Mouse (Mus musculus) olfactory bulb, adult 2 months (tissue): ENCODE data around the gene Rasgrp3. TPM values are rescaled to one million over a fixed set of nuclear protein-coding genes. Genes with fewer than 3 reads are reported as not detected.

Experiments used
- H3K27ac ChIP-seq: fragments of 200-500 bp; 2 replicates; pipeline ENCODE4 v1.5.1; 2012; ENCODE audit warnings: low read depth, low read length; ENCODE audit not compliant: insufficient read depth
- H3K4me1 ChIP-seq: fragments of 200-500 bp; 2 replicates; pipeline ENCODE4 v1.6.1; 2012; ENCODE audit warnings: low read length; ENCODE audit not compliant: control insufficient read depth, insufficient read depth
- H3K4me3 ChIP-seq: fragments of 200-500 bp; 2 replicates; pipeline ENCODE4 v1.5.1; 2012; ENCODE audit warnings: mild to moderate bottlenecking, low read depth, low read length, moderate library complexity; ENCODE audit not compliant: insufficient read depth
- CTCF ChIP-seq: fragments of 200-500 bp; IDR thresholded peaks from 2 replicates; pipeline ENCODE4 v1.5.1; 2012; ENCODE audit warnings: low read depth, mild to moderate bottlenecking, low read length, moderate library complexity; ENCODE audit not compliant: insufficient read depth
- POLR2A ChIP-seq: fragments of 200-500 bp; IDR thresholded peaks from 2 replicates; pipeline ENCODE4 v1.6.1; 2012; ENCODE audit warnings: mild to moderate bottlenecking, low read depth, low read length, moderate library complexity; ENCODE audit not compliant: insufficient read depth
- WGBS: fragments of 180-500 bp; shearing (Covaris S2); methylation state at CpG from one replicate; pipeline ENCODE4 v1.1.7; 2018; 5-methylcytosine and 5-hydroxymethylcytosine counted together
- polyA plus RNA-seq: library from polyadenylated mRNA; stranded (reverse); fragments of >200 nt; gene quantifications from 2 replicates; pipeline ENCODE4 v1.2.4, GENCODE M21; 2012; ENCODE audit warnings: low replicate concordance; ENCODE audit not compliant: missing spikeins, insufficient read depth, insufficient read length

Rasgrp3 gene
- polyA plus RNA-seq, 1 experiment: not detected

- no peaks in the 10 kb centered on the region for H3K4me1 ChIP-seq
- H3K4me3 ChIP-seq: no peak overlapping the region
- 77% methylated on average over 3 of the region's 3 CpGs for WGBS
- TF ChIP-seq POLR2A (no peak), CTCF (no peak)
- no peak overlapping the region for H3K27ac ChIP-seq
Measured at GRCm38 (mm10) chr17:75477655-75478054, 42.0 kb downstream of the Rasgrp3 start.

GRCm38 (mm10) chr17:75478836-75479235, 43.1 kb downstream of the Rasgrp3 start:
- H3K4me1 ChIP-seq: no peaks in the 10 kb centered on the region
- TF ChIP-seq CTCF (no peak), POLR2A (no peak)
- H3K4me3 ChIP-seq: no peak overlapping the region
- 71% methylated on average over 1 of the region's 1 CpGs for WGBS
- no peak overlapping the region for H3K27ac ChIP-seq

- TF ChIP-seq POLR2A (no peak), CTCF (no peak)
- Histone ChIP-seq H3K4me3 (no peak overlapping the region), H3K4me1 (no peaks in the 10 kb centered on the region), H3K27ac (no peak overlapping the region)
- 96% methylated on average over 2 of the region's 2 CpGs for WGBS
Measured at GRCm38 (mm10) chr17:75479663-75480062, 44.0 kb downstream of the Rasgrp3 start.

GRCm38 (mm10) chr17:75480379-75480778, 44.7 kb downstream of the Rasgrp3 start:
- Histone ChIP-seq H3K4me3 (no peak overlapping the region), H3K4me1 (no peaks in the 10 kb centered on the region), H3K27ac (no peak overlapping the region)
- TF ChIP-seq POLR2A (no peak), CTCF (no peak)
- WGBS: 75% methylated on average over 3 of the region's 3 CpGs

- no peak overlapping the region for H3K4me3 ChIP-seq
- H3K27ac ChIP-seq: no peak overlapping the region
- no peak for TF ChIP-seq CTCF
- TF ChIP-seq POLR2A: no peak
- no peaks in the 10 kb centered on the region for H3K4me1 ChIP-seq
- 66% methylated on average over 3 of the region's 3 CpGs for WGBS
Measured at GRCm38 (mm10) chr17:75486205-75486604, 50.5 kb downstream of the Rasgrp3 start.

- Histone ChIP-seq H3K4me3 (no peak overlapping the region), H3K4me1 (no peaks in the 10 kb centered on the region), H3K27ac (no peak overlapping the region)
- TF ChIP-seq CTCF (no peak), POLR2A (no peak)
- 79% methylated on average over 4 of the region's 4 CpGs for WGBS
Measured at GRCm38 (mm10) chr17:75495213-75495612, 59.5 kb downstream of the Rasgrp3 start.

GRCm38 (mm10) chr17:75498241-75498651, 62.5 kb downstream of the Rasgrp3 start:
- 46% methylated on average over 6 of the region's 6 CpGs for WGBS
- no peak overlapping the region for H3K4me3 ChIP-seq
- TF ChIP-seq CTCF: no peak
- no peak for TF ChIP-seq POLR2A
- H3K4me1 ChIP-seq: no peaks in the 10 kb centered on the region
- no peak overlapping the region for H3K27ac ChIP-seq

GRCm38 (mm10) chr17:75503031-75503430, 67.3 kb downstream of the Rasgrp3 start:
- Histone ChIP-seq H3K27ac (no peak overlapping the region), H3K4me3 (no peak overlapping the region), H3K4me1 (no peaks in the 10 kb centered on the region)
- no peak for TF ChIP-seq POLR2A
- no peak for TF ChIP-seq CTCF
- WGBS: 70% methylated on average over 3 of the region's 3 CpGs

GRCm38 (mm10) chr17:75505053-75505452, 69.4 kb downstream of the Rasgrp3 start:
- WGBS: 94% methylated on average over 5 of the region's 5 CpGs
- H3K27ac ChIP-seq: no peak overlapping the region
- H3K4me3 ChIP-seq: no peak overlapping the region
- no peak for TF ChIP-seq POLR2A
- TF ChIP-seq CTCF: no peak
- H3K4me1 ChIP-seq: no peaks in the 10 kb centered on the region

GRCm38 (mm10) chr17:75506097-75506675, 70.5 kb downstream of the Rasgrp3 start:
- TF ChIP-seq CTCF (no peak), POLR2A (no peak)
- H3K4me1 ChIP-seq: no peaks in the 10 kb centered on the region
- H3K27ac ChIP-seq: no peak overlapping the region
- WGBS: 86% methylated on average over 10 of the region's 10 CpGs
- H3K4me3 ChIP-seq: no peak overlapping the region
